Mouse (Mus musculus): ENCODE results near the gene Snu13. TPM values are rescaled to one million over a fixed set of nuclear protein-coding genes. Genes with fewer than 3 reads are reported as not detected.

Snu13 gene
- total RNA-seq, 1 experiment: 293 TPM

- Histone ChIP-seq H3K36me3 (ENCODE audit: control insufficient read depth, insufficient read depth, low read length, poor library complexity, severe bottlenecking) (peaks cover 6% of the 10 kb centered on the region), H3K9me3 (ENCODE audit: control insufficient read depth, insufficient read depth, low read depth, low read length) (no peaks in the 10 kb centered on the region), H3K4me1 (ENCODE audit: control insufficient read depth in 2 of 2, insufficient read depth in 2 of 2, low read length in 2 of 2, poor library complexity in 1 of 2) (no peaks in the 10 kb centered on the region; a peak in 2 of 4 replicates), H3K4me3 (ENCODE audit: insufficient read depth in 1 of 2, low read depth in 1 of 2, low read length in 2 of 2, poor library complexity in 1 of 2, severe bottlenecking in 1 of 2) (peak overlapping the region; percentile 84 to 90), H3K27ac (ENCODE audit: insufficient read depth, low read depth, low read length, poor library complexity, severe bottlenecking) (no peak overlapping the region), H3K9ac (ENCODE audit: insufficient read depth, low read depth, low read length, poor library complexity, severe bottlenecking) (peak overlapping the region; percentile 84)
- in situ Hi-C loops (cut with MboI; ENCODE audit: low sequenced_read_pairs in 2 of 2, unreplicated experiment in 2 of 2): no loop called here
- no peak for TF ChIP-seq CHD2 (IDR thresholded peaks at IDR 0.05; ENCODE audit: low read depth, low read length)
- DNase-seq (ENCODE audit: low read depth, low spot score): no peak
These were observed 31.9 kb downstream of the Snu13 start for GRCm38 (mm10) chr15:82015392-82016100.

GRCm38 (mm10) chr15:82014745-82015391, 32.5 kb downstream of the Snu13 start:
- Histone ChIP-seq H3K9me3 (ENCODE audit: control insufficient read depth, insufficient read depth, low read depth, low read length) (no peaks in the 10 kb centered on the region), H3K9ac (ENCODE audit: insufficient read depth, low read depth, low read length, poor library complexity, severe bottlenecking) (peak overlapping the region; percentile 84), H3K27ac (ENCODE audit: insufficient read depth, low read depth, low read length, poor library complexity, severe bottlenecking) (no peak overlapping the region), H3K4me3 (ENCODE audit: insufficient read depth in 1 of 2, low read depth in 1 of 2, low read length in 2 of 2, poor library complexity in 1 of 2, severe bottlenecking in 1 of 2) (peak overlapping the region; percentile 84 to 90), H3K4me1 (ENCODE audit: control insufficient read depth in 2 of 2, insufficient read depth in 2 of 2, low read length in 2 of 2, poor library complexity in 1 of 2) (no peaks in the 10 kb centered on the region; a peak in 2 of 4 replicates), H3K36me3 (ENCODE audit: control insufficient read depth, insufficient read depth, low read length, poor library complexity, severe bottlenecking) (peaks cover 6% of the 10 kb centered on the region)
- DNase-seq (ENCODE audit: low read depth, low spot score): no peak
- TF ChIP-seq HCFC1 (IDR thresholded peaks at IDR 0.05; ENCODE audit: borderline replicate concordance, insufficient read depth, low read length) (no peak), MAFK (IDR thresholded peaks at IDR 0.05; ENCODE audit: insufficient read depth, low read depth, low read length) (no peak), ZC3H11A (IDR thresholded peaks at IDR 0.05; ENCODE audit: borderline replicate concordance, low read depth, low read length) (no peak), CHD2 (IDR thresholded peaks at IDR 0.05; ENCODE audit: low read depth, low read length) (no peak), ZNF384 (IDR thresholded peaks at IDR 0.05; ENCODE audit: low read depth, low read length) (no peak)
- in situ Hi-C loops (cut with MboI; ENCODE audit: low sequenced_read_pairs in 2 of 2, unreplicated experiment in 2 of 2): no loop called here

- Histone ChIP-seq H3K4me3 (ENCODE audit: insufficient read depth in 1 of 2, low read depth in 1 of 2, low read length in 2 of 2, poor library complexity in 1 of 2, severe bottlenecking in 1 of 2) (no peak overlapping the region), H3K4me1 (ENCODE audit: control insufficient read depth in 2 of 2, insufficient read depth in 2 of 2, low read length in 2 of 2, poor library complexity in 1 of 2) (no peaks in the 10 kb centered on the region; a peak in 1 of 4 replicates), H3K27ac (ENCODE audit: insufficient read depth, low read depth, low read length, poor library complexity, severe bottlenecking) (no peak overlapping the region), H3K9me3 (ENCODE audit: control insufficient read depth, insufficient read depth, low read depth, low read length) (no peaks in the 10 kb centered on the region), H3K9ac (ENCODE audit: insufficient read depth, low read depth, low read length, poor library complexity, severe bottlenecking) (no peak overlapping the region), H3K36me3 (ENCODE audit: control insufficient read depth, insufficient read depth, low read length, poor library complexity, severe bottlenecking) (peaks cover 3% of the 10 kb centered on the region; the same call in 1 of the 2 replicates)
- no peak for TF ChIP-seq MAFK (IDR thresholded peaks at IDR 0.05; ENCODE audit: insufficient read depth, low read depth, low read length)
- no peak for TF ChIP-seq HCFC1 (IDR thresholded peaks at IDR 0.05; ENCODE audit: borderline replicate concordance, insufficient read depth, low read length)
- no peak for TF ChIP-seq ZNF384 (IDR thresholded peaks at IDR 0.05; ENCODE audit: low read depth, low read length)
- no peak for TF ChIP-seq CHD2 (IDR thresholded peaks at IDR 0.05; ENCODE audit: low read depth, low read length)
- no peak for TF ChIP-seq ZC3H11A (IDR thresholded peaks at IDR 0.05; ENCODE audit: borderline replicate concordance, low read depth, low read length)
- no peak for DNase-seq (ENCODE audit: low read depth, low spot score)
- in situ Hi-C loops (cut with MboI; ENCODE audit: low sequenced_read_pairs in 2 of 2, unreplicated experiment in 2 of 2): no loop called here
These were observed 35.5 kb downstream of the Snu13 start for GRCm38 (mm10) chr15:82011947-82012346.

- TF ChIP-seq MAFK (IDR thresholded peaks at IDR 0.05; ENCODE audit: insufficient read depth, low read depth, low read length): no peak
- TF ChIP-seq CHD2 (IDR thresholded peaks at IDR 0.05; ENCODE audit: low read depth, low read length): no peak
- no peak for TF ChIP-seq ZNF384 (IDR thresholded peaks at IDR 0.05; ENCODE audit: low read depth, low read length)
- no peak for TF ChIP-seq HCFC1 (IDR thresholded peaks at IDR 0.05; ENCODE audit: borderline replicate concordance, insufficient read depth, low read length)
- TF ChIP-seq ZC3H11A (IDR thresholded peaks at IDR 0.05; ENCODE audit: borderline replicate concordance, low read depth, low read length): no peak
- Histone ChIP-seq H3K9ac (ENCODE audit: insufficient read depth, low read depth, low read length, poor library complexity, severe bottlenecking) (no peak overlapping the region), H3K9me3 (ENCODE audit: control insufficient read depth, insufficient read depth, low read depth, low read length) (no peaks in the 10 kb centered on the region), H3K36me3 (ENCODE audit: control insufficient read depth, insufficient read depth, low read length, poor library complexity, severe bottlenecking) (peaks cover 5% of the 10 kb centered on the region; the same call in 1 of the 2 replicates), H3K4me3 (ENCODE audit: insufficient read depth in 1 of 2, low read depth in 1 of 2, low read length in 2 of 2, poor library complexity in 1 of 2, severe bottlenecking in 1 of 2) (no peak overlapping the region), H3K4me1 (ENCODE audit: control insufficient read depth in 2 of 2, insufficient read depth in 2 of 2, low read length in 2 of 2, poor library complexity in 1 of 2) (no peaks in the 10 kb centered on the region), H3K27ac (ENCODE audit: insufficient read depth, low read depth, low read length, poor library complexity, severe bottlenecking) (no peak overlapping the region)
- DNase-seq (ENCODE audit: low read depth, low spot score): no peak
- in situ Hi-C loops (cut with MboI; ENCODE audit: low sequenced_read_pairs in 2 of 2, unreplicated experiment in 2 of 2): no loop called here
These were observed 43.1 kb downstream of the Snu13 start for GRCm38 (mm10) chr15:82004257-82004656.

Data from ES-E14 (cell line).